Comparison of ENCODE assay signal across 16 mouse cellular contexts in genomic region chr2:68983431-68983830, GRCm38 (mm10).
DNase-seq lines count a peak whose midpoint lies in the region; ATAC-seq lines count a peak whose summit lies in the region.
"Had no signal": no experiment of that assay in that cellular context is flagged by ENCODE, and none has a peak within 500 bp of the region (broad histone marks: within the 10 kb centered on the region; RNA-seq: fewer than 3 reads in every experiment).

No protein-coding gene starts in this region.

- ATAC-seq in granulocyte monocyte progenitor cell, adult 5-6 weeks (replicated peaks; ENCODE audit: poor library complexity, severe bottlenecking) = peak; percentile 69
- ATAC-seq in megakaryocyte-erythroid progenitor cell, adult 5-6 weeks (replicated peaks; ENCODE audit: low FRiP score, low TSS enrichment, poor library complexity, severe bottlenecking) = no peak
- ATAC-seq: forebrain, embryonic 13.5 days; hindbrain, embryonic 16.5 days; intestine, postnatal 0 days had no signal

- DNase-seq in heart, adult 8-10 months (ENCODE audit: low spot score) = peak; percentile 11
- DNase-seq in heart, postnatal 4 days = no peak
- DNase-seq in 3T3-L1 (ENCODE audit: low read depth, low spot score) (peak; percentile 98), adipocyte (ENCODE audit: low spot score) (peak; percentile 37)
- no peak for DNase-seq in ovary, postnatal 14 days (ENCODE audit: low spot score)
- no peak for DNase-seq in layer of hippocampus, adult 18-20 months (ENCODE audit: low spot score in 2 of 2)
- DNase-seq: adrenal gland, adult 2 months; cerebellum, adult 2 months; gastrocnemius, postnatal 36 days; kidney, postnatal 10 days; lung, postnatal 10 days had no signal

Comparison
In these comparisons a context has a peak if more than half of its experiments do, and no peak if none do; other contexts are left out.
1. DNase-seq: peak in heart, adult 8-10 months (single experiment), 3T3-L1 (single experiment) and adipocyte (single experiment); none in heart, postnatal 4 days (single experiment), ovary, postnatal 14 days (single experiment) and layer of hippocampus, adult 18-20 months (0 of 2).